Mouse (Mus musculus) heart, postnatal 0 days (tissue): Measurements from ENCODE around the gene Bbs9.

Source experiments
- CTCF ChIP-seq: IDR thresholded peaks from 2 replicates; pipeline ENCODE4 v1.5.1; 2016; ENCODE audit warnings: antibody characterized with exemption, control low read depth, low read depth
- EP300 ChIP-seq: IDR thresholded peaks from 2 replicates; pipeline ENCODE4 v1.6.1; 2016; ENCODE audit warnings: antibody characterized with exemption, low read depth

DNA sequence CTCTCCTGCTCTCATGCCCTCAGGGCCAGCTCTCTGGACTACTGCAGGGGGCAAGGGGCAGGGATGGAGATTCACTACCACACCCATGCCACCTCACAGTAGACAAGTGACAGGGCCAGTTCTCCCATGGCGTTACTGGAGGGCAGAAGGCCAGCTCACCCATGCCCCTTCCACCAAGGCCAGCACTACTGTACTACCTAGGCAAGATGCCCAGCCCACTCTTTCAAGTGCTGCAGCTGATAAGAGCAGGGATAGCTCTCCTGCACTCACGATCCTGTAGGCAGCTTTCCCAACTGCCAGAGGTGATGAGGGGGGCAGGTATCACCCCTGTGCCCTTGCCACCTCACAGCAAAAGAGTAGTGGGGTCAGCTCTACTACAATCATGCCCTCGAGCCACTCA lies 429.9 kb downstream of the Bbs9 start:
- TF ChIP-seq CTCF (no peak), EP300 (no peak)
